Mouse (Mus musculus): ENCODE results near the gene Ctf1. TPM values are rescaled to one million over a fixed set of nuclear protein-coding genes. Genes with fewer than 3 reads are reported as not detected.
A peak's percentile ranks its signal among the peaks of the same experiment; 100 is the strongest.

Gene Ctf1
- polyA plus RNA-seq, 1 experiment from 2014 or later = 3.4 TPM

GRCm38 (mm10) chr7:127705706-127706105 lies 6.8 kb upstream of the Ctf1 start:
- H3K9ac ChIP-seq (ENCODE audit: low read depth, low read length) = no peak overlapping the region
- H3K4me1 ChIP-seq (ENCODE audit: control insufficient read depth, insufficient read depth, low read depth, low read length) = peaks cover 18% of the 10 kb centered on the region
- H3K36me3 ChIP-seq (ENCODE audit: control insufficient read depth, insufficient read depth, low read length) = peaks cover 11% of the 10 kb centered on the region; the same call in 1 of the 2 replicates
- peak overlapping the region; percentile 26; the same call in 1 of the 2 replicates for H3K27ac ChIP-seq (ENCODE audit: low read depth, low read length)
- ATAC-seq = no peak
- H3K4me3 ChIP-seq (ENCODE audit: low read length) = no peak overlapping the region
- 63% methylated on average over 4 of the region's 4 CpGs for WGBS
- H3K27me3 ChIP-seq (replicated peaks; ENCODE audit: control insufficient read depth, insufficient read depth, low read length) = no peaks in the 10 kb centered on the region
- no peak overlapping the region for H3K4me2 ChIP-seq (ENCODE audit: low read length)
- H3K9me3 ChIP-seq (ENCODE audit: control insufficient read depth, low read length) = no peaks in the 10 kb centered on the region

GRCm38 (mm10) chr7:127707045-127707956 lies 5.2 kb upstream of the Ctf1 start:
- H3K4me2 ChIP-seq (ENCODE audit: low read length) = peak overlapping the region; percentile 69
- no peak for ATAC-seq
- peaks cover 11% of the 10 kb centered on the region; the same call in 1 of the 2 replicates for H3K36me3 ChIP-seq (ENCODE audit: control insufficient read depth, insufficient read depth, low read length)
- H3K27ac ChIP-seq (ENCODE audit: low read depth, low read length) = peak overlapping the region; percentile 95
- peaks cover 18% of the 10 kb centered on the region for H3K4me1 ChIP-seq (ENCODE audit: control insufficient read depth, insufficient read depth, low read depth, low read length)
- no peaks in the 10 kb centered on the region for H3K9me3 ChIP-seq (ENCODE audit: control insufficient read depth, low read length)
- H3K27me3 ChIP-seq (replicated peaks; ENCODE audit: control insufficient read depth, insufficient read depth, low read length) = no peaks in the 10 kb centered on the region
- peak overlapping the region; percentile 94 for H3K9ac ChIP-seq (ENCODE audit: low read depth, low read length)
- H3K4me3 ChIP-seq (ENCODE audit: low read length) = peak overlapping the region; percentile 80
- 26% methylated on average over 22 of the region's 22 CpGs for WGBS

GRCm38 (mm10) chr7:127707957-127708206 lies 4.7 kb upstream of the Ctf1 start:
- peak overlapping the region; percentile 94 for H3K9ac ChIP-seq (ENCODE audit: low read depth, low read length)
- H3K9me3 ChIP-seq (ENCODE audit: control insufficient read depth, low read length) = no peaks in the 10 kb centered on the region
- H3K4me3 ChIP-seq (ENCODE audit: low read length) = peak overlapping the region; percentile 80
- WGBS = 0% methylated on average over 5 of the region's 5 CpGs
- peak overlapping the region; percentile 69 for H3K4me2 ChIP-seq (ENCODE audit: low read length)
- no peaks in the 10 kb centered on the region for H3K27me3 ChIP-seq (replicated peaks; ENCODE audit: control insufficient read depth, insufficient read depth, low read length)
- peaks cover 10% of the 10 kb centered on the region; the same call in 1 of the 2 replicates for H3K36me3 ChIP-seq (ENCODE audit: control insufficient read depth, insufficient read depth, low read length)
- peaks cover 22% of the 10 kb centered on the region for H3K4me1 ChIP-seq (ENCODE audit: control insufficient read depth, insufficient read depth, low read depth, low read length)
- peak overlapping the region; percentile 95 for H3K27ac ChIP-seq (ENCODE audit: low read depth, low read length)
- peak; percentile 2; the same call in 1 of the 2 replicates for ATAC-seq

GRCm38 (mm10) chr7:127708207-127709078 lies 4.1 kb upstream of the Ctf1 start, which contains the start of gene Bcl7c:
TSS of gene Bcl7c (minus strand) at chr7:127708933.
- H3K4me3 ChIP-seq (ENCODE audit: low read length) = peak within 1 kb of the TSS; percentile 80
- peaks cover 6% of the 10 kb centered on the region; the same call in 1 of the 2 replicates for H3K36me3 ChIP-seq (ENCODE audit: control insufficient read depth, insufficient read depth, low read length)
- 0% methylated on average over 48 of the region's 90 CpGs for WGBS
- H3K9ac ChIP-seq (ENCODE audit: low read depth, low read length) = peak within 1 kb of the TSS; percentile 94
- peaks cover 22% of the 10 kb centered on the region for H3K4me1 ChIP-seq (ENCODE audit: control insufficient read depth, insufficient read depth, low read depth, low read length)
- H3K27me3 ChIP-seq (replicated peaks; ENCODE audit: control insufficient read depth, insufficient read depth, low read length) = no peaks in the 10 kb centered on the region
- peak within 1 kb of the TSS; percentile 69 for H3K4me2 ChIP-seq (ENCODE audit: low read length)
- H3K9me3 ChIP-seq (ENCODE audit: control insufficient read depth, low read length) = no peaks in the 10 kb centered on the region
- peak; percentile 88 for ATAC-seq
- peak within 1 kb of the TSS; percentile 95 for H3K27ac ChIP-seq (ENCODE audit: low read depth, low read length)

GRCm38 (mm10) chr7:127709261-127709979 lies 3.1 kb upstream of the Ctf1 start:
- ATAC-seq = no peak
- WGBS = 78% methylated on average over 5 of the region's 5 CpGs

GRCm38 (mm10) chr7:127711031-127711430 lies 1.5 kb upstream of the Ctf1 start:
- H3K4me3 ChIP-seq (ENCODE audit: low read length) = no peak overlapping the region
- H3K27me3 ChIP-seq (replicated peaks; ENCODE audit: control insufficient read depth, insufficient read depth, low read length) = no peaks in the 10 kb centered on the region
- H3K4me1 ChIP-seq (ENCODE audit: control insufficient read depth, insufficient read depth, low read depth, low read length) = peaks cover 22% of the 10 kb centered on the region
- H3K27ac ChIP-seq (ENCODE audit: low read depth, low read length) = no peak overlapping the region
- H3K9me3 ChIP-seq (ENCODE audit: control insufficient read depth, low read length) = no peaks in the 10 kb centered on the region
- no peak overlapping the region for H3K4me2 ChIP-seq (ENCODE audit: low read length)
- 95% methylated on average over 3 of the region's 3 CpGs for WGBS
- ATAC-seq = no peak
- no peak overlapping the region for H3K9ac ChIP-seq (ENCODE audit: low read depth, low read length)
- H3K36me3 ChIP-seq (ENCODE audit: control insufficient read depth, insufficient read depth, low read length) = no peaks in the 10 kb centered on the region

More at GRCm38 (mm10) chr7:127709261-127709979, 3.1 kb upstream of the Ctf1 start:
- Histone ChIP-seq H3K4me1 (ENCODE audit: control insufficient read depth, insufficient read depth, low read depth, low read length) (peaks cover 22% of the 10 kb centered on the region), H3K4me2 (ENCODE audit: low read length) (peak overlapping the region; percentile 69), H3K27me3 (replicated peaks; ENCODE audit: control insufficient read depth, insufficient read depth, low read length) (no peaks in the 10 kb centered on the region), H3K4me3 (ENCODE audit: low read length) (peak overlapping the region; percentile 80), H3K9me3 (ENCODE audit: control insufficient read depth, low read length) (no peaks in the 10 kb centered on the region), H3K36me3 (ENCODE audit: control insufficient read depth, insufficient read depth, low read length) (peaks cover 6% of the 10 kb centered on the region; the same call in 1 of the 2 replicates), H3K27ac (ENCODE audit: low read depth, low read length) (peak overlapping the region; percentile 95; the same call in 1 of the 2 replicates), H3K9ac (ENCODE audit: low read depth, low read length) (peak overlapping the region; percentile 94)

GRCm38 (mm10) chr7:127711456-127711855 lies 1.1 kb upstream of the Ctf1 start:
- Histone ChIP-seq H3K27ac (ENCODE audit: low read depth, low read length) (no peak overlapping the region), H3K9ac (ENCODE audit: low read depth, low read length) (no peak overlapping the region), H3K9me3 (ENCODE audit: control insufficient read depth, low read length) (no peaks in the 10 kb centered on the region), H3K4me3 (ENCODE audit: low read length) (no peak overlapping the region), H3K4me2 (ENCODE audit: low read length) (no peak overlapping the region), H3K4me1 (ENCODE audit: control insufficient read depth, insufficient read depth, low read depth, low read length) (peaks cover 22% of the 10 kb centered on the region), H3K36me3 (ENCODE audit: control insufficient read depth, insufficient read depth, low read length) (no peaks in the 10 kb centered on the region), H3K27me3 (replicated peaks; ENCODE audit: control insufficient read depth, insufficient read depth, low read length) (no peaks in the 10 kb centered on the region)
- ATAC-seq = no peak
- WGBS = 81% methylated on average over 3 of the region's 3 CpGs

- H3K4me2 ChIP-seq (ENCODE audit: low read length) = no peak overlapping the region
- no peak overlapping the region for H3K4me3 ChIP-seq (ENCODE audit: low read length)
- H3K27me3 ChIP-seq (replicated peaks; ENCODE audit: control insufficient read depth, insufficient read depth, low read length) = no peaks in the 10 kb centered on the region
- H3K9ac ChIP-seq (ENCODE audit: low read depth, low read length) = no peak overlapping the region
- H3K4me1 ChIP-seq (ENCODE audit: control insufficient read depth, insufficient read depth, low read depth, low read length) = peaks cover 12% of the 10 kb centered on the region
- H3K9me3 ChIP-seq (ENCODE audit: control insufficient read depth, low read length) = no peaks in the 10 kb centered on the region
- no peak overlapping the region for H3K27ac ChIP-seq (ENCODE audit: low read depth, low read length)
- ATAC-seq = no peak
- 82% methylated on average over 4 of the region's 4 CpGs for WGBS
- H3K36me3 ChIP-seq (ENCODE audit: control insufficient read depth, insufficient read depth, low read length) = no peaks in the 10 kb centered on the region
Observed at GRCm38 (mm10) chr7:127714816-127715215, 2.3 kb downstream of the Ctf1 start.
